In the genomic region with DNA sequence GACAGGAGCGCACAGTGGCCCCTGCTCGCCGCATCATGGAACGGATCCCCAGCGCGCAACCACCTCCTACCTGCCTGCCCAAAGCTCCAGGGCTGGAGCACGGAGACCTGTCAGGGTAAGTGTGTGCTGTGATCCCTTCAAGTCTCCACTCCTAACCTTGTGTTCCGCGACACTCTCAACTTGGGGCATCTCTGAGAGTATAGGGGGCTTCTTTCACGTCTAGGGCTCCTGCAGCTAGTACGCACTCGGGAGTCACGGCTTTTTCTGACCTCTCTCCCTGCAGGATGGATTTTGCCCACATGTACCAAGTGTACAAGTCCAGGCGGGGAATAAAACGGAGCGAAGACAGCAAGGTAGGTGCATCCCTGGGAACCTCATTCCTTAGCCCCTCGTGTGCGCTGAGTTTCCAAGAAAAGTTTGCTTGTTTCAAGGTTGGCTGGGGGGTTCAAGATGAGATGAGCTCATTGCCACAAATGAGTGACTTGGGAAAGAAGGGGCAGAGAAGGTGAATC, we compare ENCODE assay signal across 8 mouse cellular contexts. TPM values are rescaled to one million over a fixed set of nuclear protein-coding genes. Genes with fewer than 3 reads are reported as not detected.
DNase-seq lines count a peak whose midpoint lies in the region; ATAC-seq and TF ChIP-seq lines count a peak whose summit lies in the region.

No protein-coding gene starts in this region.

- no peak for TF ChIP-seq EP300 in heart, postnatal 0 days (IDR thresholded peaks at IDR 0.05; ENCODE audit: low read depth)

- peak overlapping the region; percentile 96 to 100 for H3K27ac ChIP-seq in heart, embryonic 14.5 days (replicated peaks in 1 of 2; ENCODE audit: control insufficient read depth in 1 of 2, insufficient read depth in 1 of 2, low read depth in 2 of 2, low read length in 2 of 2)
- H3K27ac ChIP-seq in heart, postnatal 0 days (ENCODE audit: low read depth) = peak overlapping the region; percentile 99

- peak overlapping the region; percentile 59 to 90 for H3K4me3 ChIP-seq in heart, embryonic 14.5 days (ENCODE audit: control insufficient read depth in 1 of 2, insufficient read depth in 1 of 2, low read depth in 1 of 2, low read length in 2 of 2)
- H3K4me3 ChIP-seq in heart, postnatal 0 days (ENCODE audit: low read depth, low read length) = peak overlapping the region; percentile 71

- no peaks in the 10 kb centered on the region for H3K9me3 ChIP-seq in heart, embryonic 14.5 days (ENCODE audit: control insufficient read depth, low read length)
- no peaks in the 10 kb centered on the region for H3K9me3 ChIP-seq in heart, postnatal 0 days (replicated peaks; ENCODE audit: control insufficient read depth, low read length)

- no peak for DNase-seq in heart, postnatal 25 days (ENCODE audit: low spot score)
- peak; percentile 28 for DNase-seq in MN1 (ENCODE audit: low spot score)
- DNase-seq in heart, postnatal 0 days (ENCODE audit: low spot score) = peak; percentile 18
- DNase-seq in urinary bladder, postnatal 4 days (ENCODE audit: low spot score in 2 of 2) = no peak
- DNase-seq in left cerebral cortex, adult 18-20 months (ENCODE audit: low spot score in 2 of 2) = no peak
- no peak for DNase-seq in left cerebral cortex, adult 8-10 months (ENCODE audit: low spot score in 2 of 2)

- peaks cover 30% of the 10 kb centered on the region for H3K36me3 ChIP-seq in heart, embryonic 14.5 days (ENCODE audit: control insufficient read depth, insufficient read depth, low read length)
- H3K36me3 ChIP-seq in heart, postnatal 0 days (replicated peaks; ENCODE audit: control insufficient read depth, insufficient read depth, low read length) = peaks cover 18% of the 10 kb centered on the region

- peaks cover 15 to 40% of the 10 kb centered on the region in 2 experiments for H3K4me1 ChIP-seq in heart, embryonic 14.5 days (ENCODE audit: control insufficient read depth in 2 of 2, insufficient read depth in 2 of 2, low read length in 2 of 2)
- H3K4me1 ChIP-seq in heart, postnatal 0 days (ENCODE audit: control insufficient read depth, insufficient read depth) = peaks cover 30% of the 10 kb centered on the region; the same call in 1 of the 2 replicates

- peak overlapping the region; percentile 82 for H3K4me2 ChIP-seq in heart, embryonic 14.5 days (ENCODE audit: low read length)
- H3K4me2 ChIP-seq in heart, postnatal 0 days (ENCODE audit: low read depth, low read length) = peak overlapping the region; percentile 73

- intact Hi-C loops in heart, postnatal 25 days (cut with DNase I) = loop anchor here (1.0 to 10.0 kb wide), 3 partner anchors 7 to 426 kb away; no protein-coding TSS in a partner anchor

- under 1% methylated on average over 18 of the region's 18 CpGs for WGBS in heart, embryonic 14.5 days
- 1% methylated on average over 18 of the region's 18 CpGs for WGBS in heart, postnatal 0 days

- no peak for ATAC-seq in heart, embryonic 14.5 days (ENCODE audit: insufficient number of reproducible peaks, insufficient read depth, low FRiP score, low read depth)
- ATAC-seq in heart, postnatal 0 days (ENCODE audit: insufficient read depth, low read depth) = no peak
- ATAC-seq in megakaryocyte, adult 5-6 weeks (ENCODE audit: poor library complexity, severe bottlenecking) = peak; percentile 9; the same call in 1 of the 2 replicates

- TF ChIP-seq CTCF in heart, postnatal 0 days (IDR thresholded peaks at IDR 0.05; ENCODE audit: low read depth) = no peak

- H3K27me3 ChIP-seq in heart, embryonic 14.5 days (ENCODE audit: control insufficient read depth, insufficient read depth, low read length) = no peaks in the 10 kb centered on the region
- no peaks in the 10 kb centered on the region for H3K27me3 ChIP-seq in heart, postnatal 0 days (ENCODE audit: control insufficient read depth, insufficient read depth, low read length)

- H3K9ac ChIP-seq in heart, embryonic 14.5 days (ENCODE audit: low read length) = peak overlapping the region; percentile 92
- peak overlapping the region; percentile 70 for H3K9ac ChIP-seq in heart, postnatal 0 days (replicated peaks; ENCODE audit: low read depth, low read length)

RNA-seq across cellular contexts. Expression of a gene that starts 0.5 kb away (rescaled TPM):
- 20.1 and 20.9 TPM in 2 replicates for polyA plus RNA-seq in heart, embryonic 14.5 days (2014; fragmentation: Nextera tagmentation; extraction: Ambion mirVana)
- total RNA-seq in heart, postnatal 25 days (2021) = 10 to 100 TPM; 30.2 to 62.0 TPM
- total RNA-seq in heart, postnatal 0 days (2014; rRNA removed; ENCODE audit: low replicate concordance) = 11.8 and 17.0 TPM in 2 replicates
- polyA plus RNA-seq in heart, postnatal 0 days (2015; fragmentation: Nextera tagmentation; extraction: Ambion mirVana) = 19.5 and 19.7 TPM in 2 replicates
- total RNA-seq in megakaryocyte, adult 5-6 weeks (2015) = 5.7 and 11.9 TPM in 2 replicates
- 11.6 and 14.3 TPM in 2 replicates for total RNA-seq in megakaryocyte, adult 5-6 weeks (2017)
- total RNA-seq in left cerebral cortex, adult 18-20 months (2021) = 100 to 1,000 TPM; 153 to 167 TPM
- 100 to 1,000 TPM in 3 of 4 experiments, 10 to 100 TPM in 1; 92.2 to 130 (median 111) TPM for total RNA-seq in left cerebral cortex, adult 8-10 months (2022)

Comparison
In these comparisons a context has a peak if more than half of its experiments do, and no peak if none do; other contexts are left out.
1. DNase-seq: peak in MN1 (single experiment) and heart, postnatal 0 days (single experiment); none in heart, postnatal 25 days (single experiment), urinary bladder, postnatal 4 days (0 of 2), left cerebral cortex, adult 18-20 months (0 of 2) and left cerebral cortex, adult 8-10 months (0 of 2).